Comparison of ENCODE assay signal across 8 mouse cellular contexts in genomic region chr11:65162767-65163120, GRCm38 (mm10). TPM values are rescaled to one million over a fixed set of nuclear protein-coding genes. Genes with fewer than 3 reads are reported as not detected.
DNase-seq lines count a peak whose midpoint lies in the region; ATAC-seq lines count a peak whose summit lies in the region.

Arhgap44 (minus strand) TSS chr11:65162961.

- H3K9ac ChIP-seq in intestine, embryonic 16.5 days (ENCODE audit: low read depth, low read length), result peak within 1 kb of the TSS; percentile 88
- peak within 1 kb of the TSS; percentile 77 for H3K9ac ChIP-seq in midbrain, embryonic 12.5 days (replicated peaks)
- peak within 1 kb of the TSS; percentile 90 for H3K9ac ChIP-seq in stomach, embryonic 16.5 days (ENCODE audit: low read length)

- no peaks in the 10 kb centered on the region; the same call in 1 of the 2 replicates for H3K27me3 ChIP-seq in intestine, embryonic 16.5 days (replicated peaks; ENCODE audit: control insufficient read depth, insufficient read depth, low read length)
- peaks cover 14% of the 10 kb centered on the region for H3K27me3 ChIP-seq in midbrain, embryonic 12.5 days
- H3K27me3 ChIP-seq in stomach, embryonic 16.5 days (ENCODE audit: control insufficient read depth, insufficient read depth, low read length), result no peaks in the 10 kb centered on the region

- under 1% methylated on average over 27 of the region's 27 CpGs for WGBS in intestine, embryonic 16.5 days
- WGBS in midbrain, embryonic 12.5 days, result under 1% methylated on average over 27 of the region's 27 CpGs
- WGBS in stomach, embryonic 16.5 days, result 0% methylated on average over 27 of the region's 27 CpGs

- peak; percentile 80 to 85 for DNase-seq in adrenal gland, postnatal 36 days
- DNase-seq in embryo, embryonic 10.5 days (ENCODE audit: low spot score), result peak; percentile 81
- peak; percentile 31 to 37 for DNase-seq in gastrocnemius, postnatal 36 days
- DNase-seq in left cerebral cortex, postnatal 36 days (ENCODE audit: low spot score in 2 of 2), result peak; percentile 74 to 80

- H3K4me2 ChIP-seq in intestine, embryonic 16.5 days (ENCODE audit: low read depth, low read length), result peak within 1 kb of the TSS; percentile 92
- H3K4me2 ChIP-seq in midbrain, embryonic 12.5 days (replicated peaks), result peak within 1 kb of the TSS; percentile 87
- H3K4me2 ChIP-seq in stomach, embryonic 16.5 days (ENCODE audit: low read depth, low read length), result peak within 1 kb of the TSS; percentile 97

- intact Hi-C loops in gastrocnemius, postnatal 36 days (cut with DNase I), result no loop called here
- intact Hi-C loops in left cerebral cortex, postnatal 36 days (cut with DNase I), result loop anchor here (5.0 kb wide), 1 partner anchor 75 kb away; no protein-coding TSS in a partner anchor

- peaks cover 4% of the 10 kb centered on the region; the same call in 1 of the 2 replicates for H3K4me1 ChIP-seq in intestine, embryonic 16.5 days (ENCODE audit: control insufficient read depth, insufficient read depth, low read length)
- peaks cover 10% of the 10 kb centered on the region for H3K4me1 ChIP-seq in midbrain, embryonic 12.5 days
- 0 out of 2 replicates have a peak, but pooled peaks cover 8% of the 10 kb centered on the region for H3K4me1 ChIP-seq in stomach, embryonic 16.5 days (ENCODE audit: control insufficient read depth, insufficient read depth, low read length)

- H3K9me3 ChIP-seq in intestine, embryonic 16.5 days (ENCODE audit: control insufficient read depth, low read length), result no peaks in the 10 kb centered on the region
- H3K9me3 ChIP-seq in midbrain, embryonic 12.5 days, result 0 out of 2 replicates have a peak, but pooled peaks cover 3% of the 10 kb centered on the region
- H3K9me3 ChIP-seq in stomach, embryonic 16.5 days (replicated peaks; ENCODE audit: control insufficient read depth, low read length), result no peaks in the 10 kb centered on the region

- no peak within 1 kb of the TSS for H3K27ac ChIP-seq in intestine, embryonic 16.5 days (ENCODE audit: low read length)
- H3K27ac ChIP-seq in midbrain, embryonic 12.5 days (replicated peaks), result peak within 1 kb of the TSS; percentile 39
- H3K27ac ChIP-seq in stomach, embryonic 16.5 days (ENCODE audit: low read length), result no peak within 1 kb of the TSS; the same call in 1 of the 2 replicates

- peak within 1 kb of the TSS; percentile 88 for H3K4me3 ChIP-seq in intestine, embryonic 16.5 days (ENCODE audit: low read length)
- H3K4me3 ChIP-seq in midbrain, embryonic 12.5 days, result peak within 1 kb of the TSS; percentile 68
- H3K4me3 ChIP-seq in stomach, embryonic 16.5 days (replicated peaks; ENCODE audit: low read length), result peak within 1 kb of the TSS; percentile 88

- ATAC-seq in intestine, embryonic 16.5 days, result peak; percentile 95
- ATAC-seq in midbrain, embryonic 12.5 days (ENCODE audit: low FRiP score, low read depth), result peak; percentile 98
- ATAC-seq in stomach, embryonic 16.5 days (ENCODE audit: insufficient read depth, low FRiP score), result peak; percentile 86
- ATAC-seq in monocyte, adult 5-6 weeks (replicated peaks; ENCODE audit: insufficient number of reproducible peaks, low FRiP score, low TSS enrichment, poor library complexity, severe bottlenecking), result no peak

- no peaks in the 10 kb centered on the region for H3K36me3 ChIP-seq in intestine, embryonic 16.5 days (ENCODE audit: control insufficient read depth, insufficient read depth, low read length)
- H3K36me3 ChIP-seq in midbrain, embryonic 12.5 days, result no peaks in the 10 kb centered on the region
- H3K36me3 ChIP-seq in stomach, embryonic 16.5 days (ENCODE audit: control insufficient read depth, insufficient read depth, low read length), result no peaks in the 10 kb centered on the region

RNA-seq across cellular contexts. Expression of gene Arhgap44, which starts in this region (rescaled TPM):
- 10 to 100 TPM in 1 of 2 experiments, 1 to 10 TPM in 1; 8.3 to 10.6 TPM for total RNA-seq in adrenal gland, postnatal 36 days (2021)
- 1 to 10 TPM; 6.8 to 9.0 TPM for total RNA-seq in gastrocnemius, postnatal 36 days (2021)
- polyA plus RNA-seq in intestine, embryonic 16.5 days (2015; fragmentation: Nextera tagmentation; extraction: Ambion mirVana), result 4.2 and 5.9 TPM in 2 replicates
- total RNA-seq in left cerebral cortex, postnatal 36 days (2021), result 100 to 1,000 TPM; 145 to 152 TPM
- polyA plus RNA-seq in midbrain, embryonic 12.5 days (2016; fragmentation: Nextera tagmentation; extraction: Ambion mirVana), result 6.4 and 7.2 TPM in 2 replicates
- 5.5 and 5.9 TPM in 2 replicates for polyA plus RNA-seq in stomach, embryonic 16.5 days (2015; fragmentation: Nextera tagmentation; extraction: Ambion mirVana)
- total RNA-seq in monocyte, adult 5-6 weeks (2017), result not detected in 3 replicates

Comparison
In these comparisons a context has a peak if more than half of its experiments do, and no peak if none do; other contexts are left out.
1. RNA of gene Arhgap44 (total RNA-seq): 145 to 152 TPM in left cerebral cortex, postnatal 36 days; 8.3 to 10.6 TPM in adrenal gland, postnatal 36 days, 6.8 to 9.0 TPM in gastrocnemius, postnatal 36 days and not detected in monocyte, adult 5-6 weeks; every median in the first group is over 10 times any median in the second.
2. Peak in every context shown above with its lines, with median percentiles within 50 percentile points of each other: DNase-seq, H3K4me2 ChIP-seq, H3K4me3 ChIP-seq and H3K9ac ChIP-seq.